Mouse (Mus musculus) MEL (cell line): ENCODE data around the gene Spast. TPM values are rescaled to one million over a fixed set of nuclear protein-coding genes. Genes with fewer than 3 reads are reported as not detected.

Source experiments
- DNase-seq: peaks from one replicate; pipeline ENCODE4 v3.0.0; 2011; ENCODE audit warnings: low read depth, low spot score
- H3K27ac ChIP-seq: 2 replicates; pipeline ENCODE4 v1.5.1; 2012; ENCODE audit warnings: low read depth, mild to moderate bottlenecking, control low read depth, low read length, moderate library complexity; ENCODE audit not compliant: control insufficient read depth
- H3K27me3 ChIP-seq, 2 experiments: fragments of 150-350 bp in 1 of 2; sonication (generic) in 1 of 2; 2 replicates each; pipeline ENCODE4 v1.6.1; 2012; ENCODE audit warnings: low read length in 2 of 2, mild to moderate bottlenecking in 2 of 2, improper control_type of control experiment in 1 of 2, moderate library complexity in 1 of 2; ENCODE audit not compliant: insufficient read depth in 2 of 2, control insufficient read depth in 1 of 2
- H3K36me3 ChIP-seq, 2 experiments: 2 replicates each; pipeline ENCODE4 v1.6.1; 2012 to 2014; ENCODE audit warnings: low read length in 2 of 2, improper control_type of control experiment in 1 of 2, inconsistent platforms in 1 of 2, mild to moderate bottlenecking in 1 of 2; ENCODE audit not compliant: insufficient read depth in 2 of 2, control insufficient read depth in 1 of 2
- H3K4me1 ChIP-seq, 2 experiments: fragments of 150-350 bp in 1 of 2; sonication (generic) in 1 of 2; 2 replicates each; pipeline ENCODE4 v1.6.1; 2012; ENCODE audit warnings: low read length in 2 of 2, improper control_type of control experiment in 1 of 2, mild to moderate bottlenecking in 1 of 2; ENCODE audit not compliant: insufficient read depth in 2 of 2, control insufficient read depth in 1 of 2
- H3K4me3 ChIP-seq, 2 experiments: fragments of 150-350 bp in 1 of 2; sonication (generic) in 1 of 2; 2 replicates each; pipeline ENCODE4 v1.5.1; 2012; ENCODE audit warnings: low read depth in 2 of 2, low read length in 2 of 2, mild to moderate bottlenecking in 2 of 2, moderate library complexity in 2 of 2, control low read depth in 1 of 2, improper control_type of control experiment in 1 of 2; ENCODE audit not compliant: control insufficient read depth in 1 of 2, insufficient read depth in 1 of 2
- H3K79me2 ChIP-seq: 2 replicates; pipeline ENCODE4 v1.6.1; 2012; ENCODE audit warnings: mild to moderate bottlenecking, low read length, moderate library complexity; ENCODE audit not compliant: control insufficient read depth, poor library complexity, insufficient read depth
- H3K9ac ChIP-seq: 2 replicates; pipeline ENCODE4 v1.6.1; 2012; ENCODE audit warnings: low read depth, mild to moderate bottlenecking, control low read depth, low read length, moderate library complexity; ENCODE audit not compliant: control insufficient read depth, poor library complexity, severe bottlenecking
- H3K9me3 ChIP-seq: fragments of 150-350 bp; sonication (generic); replicated peaks from 2 replicates; pipeline ENCODE4 v1.6.1; 2012; ENCODE audit warnings: mild to moderate bottlenecking, low read length, improper control_type of control experiment, moderate library complexity; ENCODE audit not compliant: insufficient read depth
- CHD1 ChIP-seq: IDR thresholded peaks from 2 replicates; pipeline ENCODE4 v1.6.1; 2012; ENCODE audit warnings: low read depth, mild to moderate bottlenecking, inconsistent platforms, low read length, improper control_type of control experiment
- CHD2 ChIP-seq: IDR thresholded peaks from 2 replicates; pipeline ENCODE4 v1.6.1; 2011; ENCODE audit warnings: low read length, improper control_type of control experiment
- CTCF ChIP-seq, 3 experiments: IDR thresholded peaks in 2 of 3; conservative IDR thresholded peaks in 1 of 3; 2 replicates each; pipeline ENCODE4 v1.5.1; 2011 to 2012; ENCODE audit warnings: low read length in 3 of 3, low read depth in 2 of 3, mild to moderate bottlenecking in 2 of 3, improper control_type of control experiment in 1 of 3, inconsistent platforms in 1 of 3, mixed read lengths in 1 of 3, moderate library complexity in 1 of 3; ENCODE audit not compliant: control insufficient read depth in 1 of 3, insufficient read depth in 1 of 3, poor library complexity in 1 of 3, severe bottlenecking in 1 of 3
- ELF1 ChIP-seq: IDR thresholded peaks from 2 replicates; pipeline ENCODE4 v1.6.1; 2014; ENCODE audit warnings: low read depth, mild to moderate bottlenecking, inconsistent platforms, low read length, improper control_type of control experiment, moderate library complexity
- ETS1 ChIP-seq: IDR thresholded peaks from 2 replicates; pipeline ENCODE4 v1.6.1; 2012; ENCODE audit warnings: low read depth, mild to moderate bottlenecking, inconsistent platforms, low read length, improper control_type of control experiment, moderate library complexity
- GABPA ChIP-seq: IDR thresholded peaks from 2 replicates; pipeline ENCODE4 v1.6.1; 2012; ENCODE audit warnings: low read depth, mild to moderate bottlenecking, inconsistent platforms, low read length, improper control_type of control experiment, moderate library complexity
- HCFC1 ChIP-seq: IDR thresholded peaks from 2 replicates; pipeline ENCODE4 v1.6.1; 2012; ENCODE audit warnings: low read depth, mild to moderate bottlenecking, inconsistent platforms, low read length, improper control_type of control experiment, moderate library complexity
- KAT2A ChIP-seq: conservative IDR thresholded peaks from 2 replicates; pipeline ENCODE4 v1.6.1; 2012; ENCODE audit warnings: low read depth, low read length, improper control_type of control experiment, inconsistent platforms
- MAFK ChIP-seq: IDR thresholded peaks from 2 replicates; pipeline ENCODE4 v1.6.1; 2011; ENCODE audit warnings: low read depth, mild to moderate bottlenecking, low read length, improper control_type of control experiment, borderline replicate concordance
- MAX ChIP-seq: IDR thresholded peaks from 2 replicates; pipeline ENCODE4 v1.6.1; 2011; ENCODE audit warnings: low read length, improper control_type of control experiment
- MAZ ChIP-seq: IDR thresholded peaks from 2 replicates; pipeline ENCODE4 v1.6.1; 2012; ENCODE audit warnings: low read depth, mild to moderate bottlenecking, inconsistent platforms, low read length, improper control_type of control experiment
- MEF2A ChIP-seq: IDR thresholded peaks from 2 replicates; pipeline ENCODE4 v1.6.1; 2014; ENCODE audit warnings: low read depth, mild to moderate bottlenecking, inconsistent platforms, low read length, improper control_type of control experiment; ENCODE audit not compliant: poor library complexity, insufficient replicate concordance, severe bottlenecking; ENCODE audit errors: extremely low read depth
- MXI1 ChIP-seq: IDR thresholded peaks from 2 replicates; pipeline ENCODE4 v1.6.1; 2011; ENCODE audit warnings: mild to moderate bottlenecking, low read depth, low read length, improper control_type of control experiment
- NELFE ChIP-seq: IDR thresholded peaks from 2 replicates; pipeline ENCODE4 v1.6.1; 2011; ENCODE audit warnings: low read depth, low read length, improper control_type of control experiment
- NRF1 ChIP-seq: IDR thresholded peaks from 2 replicates; pipeline ENCODE4 v1.6.1; 2014; ENCODE audit warnings: low read depth, mild to moderate bottlenecking, inconsistent platforms, low read length, improper control_type of control experiment, moderate library complexity; ENCODE audit not compliant: poor library complexity, insufficient read depth, severe bottlenecking
- POLR2A ChIP-seq, 2 experiments: IDR thresholded peaks; 2 replicates each; pipeline ENCODE4 v1.6.1; 2011 to 2012; ENCODE audit warnings: low read length in 2 of 2, mild to moderate bottlenecking in 2 of 2, control low read depth in 1 of 2, improper control_type of control experiment in 1 of 2, low read depth in 1 of 2, moderate library complexity in 1 of 2; ENCODE audit not compliant: control insufficient read depth in 1 of 2, insufficient read depth in 1 of 2, poor library complexity in 1 of 2
- RAD21 ChIP-seq: IDR thresholded peaks from 2 replicates; pipeline ENCODE4 v1.6.1; 2011; ENCODE audit warnings: mild to moderate bottlenecking, low read depth, low read length, improper control_type of control experiment
- RCOR1 ChIP-seq: IDR thresholded peaks from 2 replicates; pipeline ENCODE4 v1.6.1; 2012; ENCODE audit warnings: low read depth, mild to moderate bottlenecking, inconsistent platforms, low read length, improper control_type of control experiment
- SIN3A ChIP-seq: IDR thresholded peaks from 2 replicates; pipeline ENCODE4 v1.6.1; 2012; ENCODE audit warnings: low read length, improper control_type of control experiment, inconsistent platforms
- SMC3 ChIP-seq: IDR thresholded peaks from 2 replicates; pipeline ENCODE4 v1.6.1; 2011; ENCODE audit warnings: low read depth, low read length, improper control_type of control experiment
- TBP ChIP-seq: IDR thresholded peaks from 2 replicates; pipeline ENCODE4 v1.8.0; 2011; ENCODE audit warnings: low read depth, low read length, improper control_type of control experiment
- TCF12 ChIP-seq: IDR thresholded peaks from 2 replicates; pipeline ENCODE4 v1.6.1; 2014; ENCODE audit warnings: low read depth, mild to moderate bottlenecking, inconsistent platforms, low read length, improper control_type of control experiment, moderate library complexity
- UBTF ChIP-seq: IDR thresholded peaks from 2 replicates; pipeline ENCODE4 v1.6.1; 2012; ENCODE audit warnings: low read depth, mild to moderate bottlenecking, inconsistent platforms, low read length, improper control_type of control experiment, moderate library complexity, borderline replicate concordance; ENCODE audit not compliant: insufficient read depth
- USF1 ChIP-seq: IDR thresholded peaks from 2 replicates; pipeline ENCODE4 v1.6.1; 2014; ENCODE audit warnings: low read depth, mild to moderate bottlenecking, inconsistent platforms, low read length, improper control_type of control experiment, moderate library complexity
- ZMIZ1 ChIP-seq: IDR thresholded peaks from 2 replicates; pipeline ENCODE4 v1.6.1; 2012; ENCODE audit warnings: low read depth, mild to moderate bottlenecking, inconsistent platforms, low read length, improper control_type of control experiment, moderate library complexity
- polyA plus RNA-seq, 2 experiments: library from polyadenylated mRNA; stranded (reverse) in 1 of 2; unstranded in 1 of 2; fragments of >175 nt in 1 of 2; fragments of >200 nt in 1 of 2; gene quantifications; 2 replicates each; pipeline versions ENCODE4 v1.2.1 to v1.2.4; 2012; ENCODE audit warnings: low replicate concordance in 2 of 2, low read depth in 1 of 2; ENCODE audit not compliant: insufficient read length in 2 of 2, insufficient read depth in 1 of 2, missing spikeins in 1 of 2
- total RNA-seq: library from RNA; depleted of rRNA; stranded (reverse); fragments of 300-350 nt; gene quantifications from 2 replicates; pipeline ENCODE4 v1.2.3, GENCODE M21; 2012

Gene Spast
- total and polyA plus RNA-seq, 3 experiments = 29.0 to 35.2 TPM; not detected in 1

- DNase-seq = peak; percentile 68
- TF ChIP-seq UBTF = no peak
- TF ChIP-seq SIN3A = peak; percentile 80
- TF ChIP-seq MAX = peak; percentile 68; the same call in 1 of the 2 replicates
- TF ChIP-seq TBP = no peak
- no peak for TF ChIP-seq NRF1
- TF ChIP-seq MXI1 = peak; percentile 65; the same call in 1 of the 2 replicates
- TF ChIP-seq MAFK = no peak
- TF ChIP-seq KAT2A = no peak
- TF ChIP-seq SMC3 = no peak
- no peak for TF ChIP-seq USF1
- TF ChIP-seq GABPA = no peak
- no peak for TF ChIP-seq HCFC1
- peak; percentile 12; the same call in 1 of the 2 replicates for TF ChIP-seq RCOR1
- TF ChIP-seq MAZ = 0 out of 2 replicates have a peak, but pooled peaks have one; percentile 11
- peak overlapping the region; percentile 95 for H3K9ac ChIP-seq
- peaks cover 49% of the 10 kb centered on the region for H3K79me2 ChIP-seq
- H3K27me3 ChIP-seq = no peaks in the 10 kb centered on the region
- peaks cover 18 to 20% of the 10 kb centered on the region in 2 experiments for H3K4me1 ChIP-seq
- peak overlapping the region; percentile 66 for H3K27ac ChIP-seq
- no peaks in the 10 kb centered on the region for H3K9me3 ChIP-seq
- peaks cover 2 to 36% of the 10 kb centered on the region in 2 experiments; a peak in 3 of 4 replicates for H3K36me3 ChIP-seq
- peak overlapping the region; percentile 99 for H3K4me3 ChIP-seq
Observed at GRCm38 (mm10) chr17:74293687-74294425, 44.9 kb upstream of the Spast start.

- peaks cover 18 to 20% of the 10 kb centered on the region in 2 experiments for H3K4me1 ChIP-seq
- H3K27me3 ChIP-seq = no peaks in the 10 kb centered on the region
- TF ChIP-seq ZMIZ1 = peak; percentile 69; the same call in 1 of the 2 replicates
- peak; percentile 18; the same call in 1 of the 2 replicates for TF ChIP-seq MAZ
- TF ChIP-seq CTCF (IDR thresholded peaks at IDR 0.05 in 2 of 3, conservative IDR thresholded peaks at IDR 0.05 in 1 of 3; ENCODE audit: control insufficient read depth in 1 of 3, insufficient read depth in 1 of 3, low read depth in 2 of 3, low read length in 3 of 3, poor library complexity in 1 of 3, severe bottlenecking in 1 of 3) = no peak
- peak; percentile 18; the same call in 1 of the 2 replicates for TF ChIP-seq ETS1
- no peak for TF ChIP-seq MEF2A
- no peak for TF ChIP-seq CHD2
- 0 out of 2 replicates have a peak, but pooled peaks have one; percentile 46 for TF ChIP-seq CHD1
- TF ChIP-seq POLR2A (IDR thresholded peaks at IDR 0.05; ENCODE audit: control insufficient read depth in 1 of 2, insufficient read depth in 1 of 2, low read depth in 1 of 2, low read length in 2 of 2, poor library complexity in 1 of 2) = peak; percentile 25 to 79; a peak in 3 of 4 replicates
- TF ChIP-seq TCF12 = peak; percentile 45; the same call in 1 of the 2 replicates
- 0 out of 2 replicates have a peak, but pooled peaks have one; percentile 28 for TF ChIP-seq HCFC1
- no peak for TF ChIP-seq RAD21
- 0 out of 2 replicates have a peak, but pooled peaks have one; percentile 8 for TF ChIP-seq ELF1
- TF ChIP-seq NELFE = peak; percentile 57
- peak; percentile 44; the same call in 1 of the 2 replicates for TF ChIP-seq MXI1
- TF ChIP-seq MAX = 0 out of 2 replicates have a peak, but pooled peaks have one; percentile 23
- peak overlapping the region; percentile 99 for H3K4me3 ChIP-seq
- no peaks in the 10 kb centered on the region for H3K9me3 ChIP-seq
- H3K27ac ChIP-seq = peak overlapping the region; percentile 66
- peaks cover 2 to 34% of the 10 kb centered on the region in 2 experiments for H3K36me3 ChIP-seq
- DNase-seq = peak; percentile 85
- H3K79me2 ChIP-seq = peaks cover 44% of the 10 kb centered on the region
- H3K9ac ChIP-seq = peak overlapping the region; percentile 95
Observed at GRCm38 (mm10) chr17:74294426-74295025, 44.3 kb upstream of the Spast start.
